In the genomic region with DNA sequence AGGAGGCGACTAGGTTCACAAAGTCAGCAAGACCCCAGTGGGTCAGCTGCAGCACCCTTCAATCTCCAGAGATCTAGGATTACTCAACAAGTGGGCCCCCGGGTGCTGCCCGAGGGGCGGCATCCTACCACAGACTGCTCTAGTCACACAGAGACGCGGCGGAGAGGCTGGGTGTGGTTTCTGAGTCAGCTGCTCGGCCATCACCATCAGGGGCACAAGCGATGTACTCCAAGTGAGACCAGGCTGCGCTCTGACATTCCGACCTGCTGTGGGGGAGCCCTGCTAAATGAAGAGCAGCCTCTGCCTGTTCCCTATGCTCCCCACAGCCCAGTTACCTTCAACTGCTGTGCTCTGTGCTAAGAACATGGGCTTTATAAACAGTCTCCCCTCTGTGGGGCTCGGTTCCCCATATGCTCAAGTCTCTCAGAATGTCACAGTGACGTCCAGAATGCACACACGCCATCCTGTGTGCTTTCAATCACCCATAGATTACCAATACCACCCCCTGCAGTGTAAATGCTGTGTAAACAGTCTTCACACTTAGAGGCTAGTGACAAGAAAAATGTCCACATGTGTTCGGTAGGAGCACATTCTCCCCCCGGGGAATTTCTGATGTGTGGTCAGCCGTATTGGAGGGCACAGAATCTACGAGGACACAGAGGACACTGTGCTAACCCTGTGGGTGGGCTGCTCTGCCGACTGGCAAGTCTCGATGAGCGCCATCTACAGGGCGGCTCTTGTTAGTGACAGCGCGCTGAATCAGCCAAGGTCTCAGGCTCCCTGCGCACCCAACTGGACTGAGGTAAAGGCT, we compare ENCODE assay signal across 1 mouse cellular context.
A peak's percentile ranks its signal among the peaks of the same experiment; 100 is the strongest.
TF ChIP-seq lines count a peak whose summit lies in the region.

No protein-coding gene starts in this region.

TF ChIP-seq in CH12.LX, 34 proteins besides CTCF, POLR2A, EP300 and RAD21 (continued from another document):
- TF ChIP-seq ZMIZ1 (IDR thresholded peaks at IDR 0.05; ENCODE audit: low read depth, low read length), result peak; percentile 55; the same call in 1 of the 2 replicates
- TF ChIP-seq UBTF (IDR thresholded peaks at IDR 0.05; ENCODE audit: low read depth, low read length), result peak; percentile 67; the same call in 1 of the 2 replicates
- TF ChIP-seq JUND (conservative IDR thresholded peaks at IDR 0.05; ENCODE audit: low read depth, low read length), result 0 out of 2 replicates have a peak, but pooled peaks have one; percentile 32
- TF ChIP-seq MAX (IDR thresholded peaks at IDR 0.05; ENCODE audit: low read length), result peak; percentile 31; the same call in 1 of the 2 replicates
- TF ChIP-seq HCFC1 (IDR thresholded peaks at IDR 0.05; ENCODE audit: low read depth, low read length), result 0 out of 2 replicates have a peak, but pooled peaks have one; percentile 17
- TF ChIP-seq MXI1 (IDR thresholded peaks at IDR 0.05; ENCODE audit: low read depth, low read length), result peak; percentile 70; the same call in 1 of the 2 replicates
- peak; percentile 75 for TF ChIP-seq NELFE (IDR thresholded peaks at IDR 0.05; ENCODE audit: low read depth, low read length)
- TF ChIP-seq MAFK (IDR thresholded peaks at IDR 0.05; ENCODE audit: insufficient replicate concordance, low read length), result peak; percentile 53; the same call in 1 of the 2 replicates
- TF ChIP-seq MAZ (IDR thresholded peaks at IDR 0.05; ENCODE audit: low read depth, low read length), result peak; percentile 82; the same call in 1 of the 2 replicates
- peak; percentile 45; the same call in 1 of the 2 replicates for TF ChIP-seq CHD2 (IDR thresholded peaks at IDR 0.05; ENCODE audit: low read length)
- no peak for TF ChIP-seq RCOR1 (conservative IDR thresholded peaks at IDR 0.05; ENCODE audit: low read depth, low read length)
- peak; percentile 76; the same call in 1 of the 2 replicates for TF ChIP-seq MYC (IDR thresholded peaks at IDR 0.05; ENCODE audit: low read depth, low read length)
- TF ChIP-seq ETS1 (conservative IDR thresholded peaks at IDR 0.05; ENCODE audit: low read depth, low read length), result peak; percentile 24; the same call in 1 of the 2 replicates
- peak; percentile 63; the same call in 1 of the 2 replicates for TF ChIP-seq TCF12 (IDR thresholded peaks at IDR 0.05; ENCODE audit: low read depth, low read length)
- TF ChIP-seq PAX5 (IDR thresholded peaks at IDR 0.05; ENCODE audit: low read length), result no peak
- peak; percentile 65; the same call in 1 of the 2 replicates for TF ChIP-seq CHD1 (IDR thresholded peaks at IDR 0.05; ENCODE audit: low read depth, low read length)
- peak; percentile 30; the same call in 1 of the 2 replicates for TF ChIP-seq IRF4 (IDR thresholded peaks at IDR 0.05; ENCODE audit: low read depth, low read length)
- TF ChIP-seq GABPA (IDR thresholded peaks at IDR 0.05; ENCODE audit: insufficient replicate concordance, low read depth, low read length), result no peak
